Mouse (Mus musculus) lung, embryonic 15.5 days (tissue): Measurements from ENCODE around the gene Fnbp1. TPM values are rescaled to one million over a fixed set of nuclear protein-coding genes. Genes with fewer than 3 reads are reported as not detected.
A peak's percentile ranks its signal among the peaks of the same experiment; 100 is the strongest.

Experiments
- ATAC-seq: fragments of 200-750 bp; cut with Nextera tagmentation; 2 replicates; pipeline ENCODE4 v1.8.0; 2017; ENCODE audit warnings: moderate number of reproducible peaks, borderline replicate concordance; ENCODE audit not compliant: low FRiP score, low TSS enrichment; ENCODE audit errors: extremely low read depth
- H3K27ac ChIP-seq: fragments of 300-500 bp; sonication (generic); 2 replicates; pipeline ENCODE4 v1.5.1; 2015; ENCODE audit warnings: moderate library complexity, mild to moderate bottlenecking, inconsistent platforms
- H3K27me3 ChIP-seq: fragments of 300-500 bp; sonication (generic); 2 replicates; pipeline ENCODE4 v1.6.1; 2015; ENCODE audit warnings: inconsistent platforms
- H3K36me3 ChIP-seq: fragments of 300-500 bp; sonication (generic); 2 replicates; pipeline ENCODE4 v1.6.1; 2015; ENCODE audit warnings: inconsistent platforms
- H3K4me1 ChIP-seq: fragments of 300-500 bp; sonication (generic); 2 replicates; pipeline ENCODE4 v1.6.1; 2015; ENCODE audit warnings: inconsistent platforms
- H3K4me2 ChIP-seq: fragments of 300-500 bp; sonication (generic); 2 replicates; pipeline ENCODE4 v1.6.1; 2015; ENCODE audit warnings: inconsistent platforms, mild to moderate bottlenecking, moderate library complexity
- H3K4me3 ChIP-seq: fragments of 300-500 bp; sonication (generic); 2 replicates; pipeline ENCODE4 v1.5.1; 2015; ENCODE audit warnings: mild to moderate bottlenecking, inconsistent platforms
- H3K9ac ChIP-seq: fragments of 300-500 bp; sonication (generic); 2 replicates; pipeline ENCODE4 v1.6.1; 2015; ENCODE audit warnings: inconsistent platforms
- H3K9me3 ChIP-seq: fragments of 300-500 bp; sonication (generic); 2 replicates; pipeline ENCODE4 v1.6.1; 2016; ENCODE audit warnings: inconsistent platforms
- WGBS: fragments of 180-500 bp; shearing (Covaris S2); methylation state at CpG from one replicate; pipeline ENCODE4 v1.1.7; 2015; 5-methylcytosine and 5-hydroxymethylcytosine counted together
- polyA plus RNA-seq: library from polyadenylated mRNA; unstranded; fragments of >200 nt; fragmentation: Nextera tagmentation; extraction: Ambion mirVana; gene quantifications from 2 replicates; pipeline ENCODE4 v1.2.1, GENCODE M21; 2015

Gene Fnbp1
- polyA plus RNA-seq, 1 experiment from 2014 or later = 17.7 TPM

- Histone ChIP-seq H3K9me3 (no peaks in the 10 kb centered on the region), H3K4me3 (no peak overlapping the region), H3K9ac (no peak overlapping the region), H3K36me3 (no peaks in the 10 kb centered on the region), H3K27me3 (no peaks in the 10 kb centered on the region), H3K4me1 (peaks cover 32% of the 10 kb centered on the region), H3K27ac (no peak overlapping the region), H3K4me2 (no peak overlapping the region)
- no peak for ATAC-seq
- 58% methylated on average over 3 of the region's 3 CpGs for WGBS
These were observed 36.5 kb downstream of the Fnbp1 start for GRCm38 (mm10) chr2:31105279-31105678.

GRCm38 (mm10) chr2:31103321-31103720 is 38.5 kb downstream of the Fnbp1 start:
- peaks cover 29% of the 10 kb centered on the region for H3K4me1 ChIP-seq
- H3K4me2 ChIP-seq = no peak overlapping the region
- H3K9ac ChIP-seq = no peak overlapping the region
- WGBS = 62% methylated on average over 8 of the region's 8 CpGs
- H3K36me3 ChIP-seq = no peaks in the 10 kb centered on the region
- H3K9me3 ChIP-seq = no peaks in the 10 kb centered on the region
- no peaks in the 10 kb centered on the region for H3K27me3 ChIP-seq
- no peak overlapping the region for H3K27ac ChIP-seq
- ATAC-seq = no peak
- no peak overlapping the region for H3K4me3 ChIP-seq

DNA sequence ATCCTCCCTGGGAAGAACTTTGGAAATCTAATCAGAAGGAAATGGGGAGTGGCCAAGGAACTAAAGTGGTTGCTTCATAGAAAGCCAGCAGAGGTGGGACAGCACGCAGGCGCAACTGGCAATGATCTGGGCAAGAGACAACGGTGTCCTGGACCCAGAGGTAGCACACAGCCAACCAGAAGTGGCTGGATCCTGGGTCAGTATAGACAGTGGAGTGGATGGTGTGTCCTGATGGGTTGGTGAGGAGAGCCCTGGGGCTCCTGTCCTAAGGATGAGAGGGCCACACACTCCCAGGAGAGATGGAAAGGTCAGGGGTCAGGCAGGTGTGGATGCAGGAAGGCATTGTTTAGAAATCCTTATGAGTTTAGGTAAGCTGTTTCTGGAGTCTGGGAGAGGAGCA is 40.5 kb downstream of the Fnbp1 start:
- no peak for ATAC-seq
- Histone ChIP-seq H3K4me3 (no peak overlapping the region), H3K9me3 (no peaks in the 10 kb centered on the region), H3K4me2 (no peak overlapping the region), H3K4me1 (peaks cover 8% of the 10 kb centered on the region), H3K36me3 (no peaks in the 10 kb centered on the region), H3K27ac (0 out of 2 replicates have a peak overlapping the region, but pooled peaks have one; percentile 9), H3K27me3 (no peaks in the 10 kb centered on the region), H3K9ac (no peak overlapping the region)
- WGBS = 45% methylated on average over 3 of the region's 3 CpGs

DNA sequence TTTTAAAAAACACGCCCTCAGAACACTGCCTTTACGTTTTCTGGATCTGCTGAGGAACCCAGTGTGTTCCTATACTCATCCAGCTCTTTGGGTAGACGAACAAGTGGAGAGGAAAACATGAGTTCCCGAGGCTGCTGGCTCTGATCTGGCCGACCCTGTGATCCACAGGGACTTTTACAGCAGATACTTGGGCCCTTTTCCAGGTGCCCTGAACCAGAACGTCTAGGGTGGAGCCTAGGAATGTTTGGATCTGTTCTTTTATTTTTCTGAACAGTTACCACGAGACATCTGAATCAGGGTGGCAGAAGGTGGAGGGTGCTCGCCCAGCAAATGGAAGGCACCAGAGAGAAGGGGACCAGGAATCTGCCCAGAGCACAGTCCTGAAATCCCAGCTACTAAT is 42.7 kb downstream of the Fnbp1 start:
- Histone ChIP-seq H3K4me2 (no peak overlapping the region), H3K4me3 (no peak overlapping the region), H3K4me1 (peaks cover 7% of the 10 kb centered on the region), H3K27ac (no peak overlapping the region), H3K27me3 (no peaks in the 10 kb centered on the region), H3K9me3 (no peaks in the 10 kb centered on the region), H3K36me3 (no peaks in the 10 kb centered on the region), H3K9ac (no peak overlapping the region)
- WGBS = 79% methylated on average over 8 of the region's 8 CpGs
- no peak for ATAC-seq

GRCm38 (mm10) chr2:31098616-31099015 is 43.2 kb downstream of the Fnbp1 start:
- WGBS = 89% methylated on average over 11 of the region's 11 CpGs
- no peak for ATAC-seq
- H3K27me3 ChIP-seq = no peaks in the 10 kb centered on the region
- no peaks in the 10 kb centered on the region for H3K36me3 ChIP-seq
- H3K27ac ChIP-seq = no peak overlapping the region
- peaks cover 7% of the 10 kb centered on the region for H3K4me1 ChIP-seq
- no peak overlapping the region for H3K4me2 ChIP-seq
- no peak overlapping the region for H3K4me3 ChIP-seq
- H3K9me3 ChIP-seq = no peaks in the 10 kb centered on the region
- no peak overlapping the region for H3K9ac ChIP-seq

GRCm38 (mm10) chr2:31097276-31097675 is 44.5 kb downstream of the Fnbp1 start:
- Histone ChIP-seq H3K4me1 (peaks cover 7% of the 10 kb centered on the region), H3K27ac (no peak overlapping the region), H3K9ac (no peak overlapping the region), H3K27me3 (no peaks in the 10 kb centered on the region), H3K9me3 (no peaks in the 10 kb centered on the region), H3K36me3 (no peaks in the 10 kb centered on the region), H3K4me3 (no peak overlapping the region), H3K4me2 (no peak overlapping the region)
- WGBS = 69% methylated on average over 2 of the region's 2 CpGs
- ATAC-seq = no peak

DNA sequence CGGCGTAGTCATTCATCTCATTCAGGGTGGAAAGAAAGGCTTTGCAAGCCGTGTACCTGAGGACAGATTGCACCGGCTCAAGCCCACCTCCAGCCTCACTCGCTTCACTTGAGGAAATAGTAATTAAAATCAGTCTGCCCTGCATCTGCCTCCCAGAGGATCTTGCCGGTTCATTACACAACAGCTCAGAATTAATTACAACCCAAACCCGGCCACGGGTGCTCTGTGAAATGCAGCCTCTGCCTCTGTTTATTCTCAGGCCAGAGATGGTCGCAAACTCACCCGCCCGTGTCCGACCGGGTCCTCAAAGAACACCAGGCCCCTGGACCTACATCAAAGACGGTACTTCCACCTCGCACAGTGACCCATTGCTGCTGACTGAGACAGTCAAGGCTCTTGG is 45.7 kb downstream of the Fnbp1 start:
- Histone ChIP-seq H3K4me2 (no peak overlapping the region), H3K4me1 (peaks cover 3% of the 10 kb centered on the region), H3K9ac (no peak overlapping the region), H3K27ac (no peak overlapping the region), H3K27me3 (no peaks in the 10 kb centered on the region), H3K4me3 (no peak overlapping the region), H3K36me3 (no peaks in the 10 kb centered on the region), H3K9me3 (no peaks in the 10 kb centered on the region)
- 88% methylated on average over 15 of the region's 15 CpGs for WGBS
- no peak for ATAC-seq

DNA sequence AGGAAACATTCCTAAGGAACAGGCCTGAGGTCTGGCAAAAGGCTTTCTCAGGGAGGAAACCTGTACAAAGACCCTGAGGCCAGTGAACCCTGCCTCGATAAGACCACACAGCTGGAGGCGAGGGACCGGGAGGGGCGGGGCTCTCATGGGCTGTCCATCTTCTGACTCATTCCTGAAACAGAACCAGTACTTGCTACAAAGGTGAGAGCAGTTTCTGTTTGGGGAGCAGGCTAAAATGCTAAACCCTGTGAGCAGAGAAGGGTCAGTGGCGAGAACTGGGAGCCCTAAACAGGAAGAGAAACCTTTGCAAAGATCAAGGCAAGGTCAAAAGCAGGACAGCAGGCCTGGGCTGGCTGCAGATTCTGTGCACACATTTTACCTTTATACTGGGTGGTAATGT is 47.2 kb downstream of the Fnbp1 start:
- Histone ChIP-seq H3K4me3 (no peak overlapping the region), H3K27me3 (no peaks in the 10 kb centered on the region), H3K4me2 (no peak overlapping the region), H3K27ac (no peak overlapping the region), H3K9ac (no peak overlapping the region), H3K9me3 (no peaks in the 10 kb centered on the region), H3K36me3 (no peaks in the 10 kb centered on the region), H3K4me1 (0 out of 2 replicates have a peak, but pooled peaks cover 5% of the 10 kb centered on the region)
- no peak for ATAC-seq
- WGBS = 47% methylated on average over 5 of the region's 5 CpGs

DNA sequence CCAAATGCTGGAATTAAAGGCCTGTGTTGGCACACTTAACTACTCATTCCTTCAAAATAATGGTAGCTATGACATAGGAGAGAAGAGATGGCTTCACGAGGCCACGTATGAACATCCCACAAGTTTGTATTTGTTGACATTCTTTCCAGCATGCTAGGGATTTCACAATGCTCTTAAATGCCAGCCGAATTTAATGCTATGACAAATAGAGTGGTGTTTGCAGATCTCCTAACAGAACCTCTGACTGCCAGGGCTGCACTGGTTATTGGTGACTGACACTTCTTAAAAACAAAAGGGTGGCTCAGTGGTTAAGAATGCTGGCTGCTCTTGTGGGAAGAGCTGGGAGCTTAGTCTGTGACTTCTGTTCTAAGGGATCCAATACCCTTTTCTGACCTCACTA is 48.9 kb downstream of the Fnbp1 start:
- Histone ChIP-seq H3K4me3 (no peak overlapping the region), H3K36me3 (no peaks in the 10 kb centered on the region), H3K27ac (no peak overlapping the region), H3K9me3 (no peaks in the 10 kb centered on the region), H3K4me1 (peaks cover 18% of the 10 kb centered on the region), H3K9ac (no peak overlapping the region), H3K4me2 (no peak overlapping the region), H3K27me3 (no peaks in the 10 kb centered on the region)
- WGBS = 69% methylated on average over 3 of the region's 3 CpGs
- no peak for ATAC-seq

- Histone ChIP-seq H3K4me1 (peaks cover 24% of the 10 kb centered on the region), H3K9ac (no peak overlapping the region), H3K4me2 (no peak overlapping the region), H3K27me3 (no peaks in the 10 kb centered on the region), H3K9me3 (no peaks in the 10 kb centered on the region), H3K27ac (no peak overlapping the region), H3K36me3 (no peaks in the 10 kb centered on the region), H3K4me3 (no peak overlapping the region)
- WGBS = 67% methylated on average over 3 of the region's 3 CpGs
- no peak for ATAC-seq
These were observed 50.6 kb downstream of the Fnbp1 start for GRCm38 (mm10) chr2:31091182-31091581.

GRCm38 (mm10) chr2:31089607-31090006 is 52.2 kb downstream of the Fnbp1 start:
- Histone ChIP-seq H3K4me2 (no peak overlapping the region), H3K27ac (no peak overlapping the region), H3K4me1 (peaks cover 24% of the 10 kb centered on the region), H3K4me3 (no peak overlapping the region), H3K27me3 (no peaks in the 10 kb centered on the region), H3K9ac (no peak overlapping the region), H3K36me3 (no peaks in the 10 kb centered on the region), H3K9me3 (no peaks in the 10 kb centered on the region)
- WGBS = 79% methylated on average over 16 of the region's 16 CpGs
- no peak for ATAC-seq

GRCm38 (mm10) chr2:31088871-31089270 is 52.9 kb downstream of the Fnbp1 start:
- no peaks in the 10 kb centered on the region for H3K27me3 ChIP-seq
- WGBS = 71% methylated on average over 8 of the region's 8 CpGs
- H3K9me3 ChIP-seq = no peaks in the 10 kb centered on the region
- H3K4me3 ChIP-seq = no peak overlapping the region
- peaks cover 6% of the 10 kb centered on the region; the same call in 1 of the 2 replicates for H3K36me3 ChIP-seq
- no peak for ATAC-seq
- peaks cover 24% of the 10 kb centered on the region for H3K4me1 ChIP-seq
- no peak overlapping the region for H3K9ac ChIP-seq
- H3K27ac ChIP-seq = peak overlapping the region; percentile 22; the same call in 1 of the 2 replicates
- H3K4me2 ChIP-seq = no peak overlapping the region
